Mouse (Mus musculus) embryonic stem cell, embryonic (primary cell): ENCODE results near the gene Evl.

ENCODE experiments used
- CTCF ChIA-PET, 4 experiments: fragments of 300-600 bp in 2 of 4; fragments of 350-600 bp in 2 of 4; sonication (Branson Sonifier 250); formaldehyde crosslinking; loops; one replicate each; lab custom pipeline; 2022; ENCODE audit warnings: inconsistent platforms in 2 of 4; lab: Charles Lee
- POLR2A ChIA-PET, 4 experiments: fragments of 300-600 bp in 2 of 4; fragments of 350-600 bp in 2 of 4; sonication (Branson Sonifier 250); formaldehyde crosslinking; loops; one replicate each; lab custom pipeline; 2022; ENCODE audit warnings: antibody characterized with exemption in 4 of 4, inconsistent platforms in 1 of 4; lab: Charles Lee

The Evl gene

DNA sequence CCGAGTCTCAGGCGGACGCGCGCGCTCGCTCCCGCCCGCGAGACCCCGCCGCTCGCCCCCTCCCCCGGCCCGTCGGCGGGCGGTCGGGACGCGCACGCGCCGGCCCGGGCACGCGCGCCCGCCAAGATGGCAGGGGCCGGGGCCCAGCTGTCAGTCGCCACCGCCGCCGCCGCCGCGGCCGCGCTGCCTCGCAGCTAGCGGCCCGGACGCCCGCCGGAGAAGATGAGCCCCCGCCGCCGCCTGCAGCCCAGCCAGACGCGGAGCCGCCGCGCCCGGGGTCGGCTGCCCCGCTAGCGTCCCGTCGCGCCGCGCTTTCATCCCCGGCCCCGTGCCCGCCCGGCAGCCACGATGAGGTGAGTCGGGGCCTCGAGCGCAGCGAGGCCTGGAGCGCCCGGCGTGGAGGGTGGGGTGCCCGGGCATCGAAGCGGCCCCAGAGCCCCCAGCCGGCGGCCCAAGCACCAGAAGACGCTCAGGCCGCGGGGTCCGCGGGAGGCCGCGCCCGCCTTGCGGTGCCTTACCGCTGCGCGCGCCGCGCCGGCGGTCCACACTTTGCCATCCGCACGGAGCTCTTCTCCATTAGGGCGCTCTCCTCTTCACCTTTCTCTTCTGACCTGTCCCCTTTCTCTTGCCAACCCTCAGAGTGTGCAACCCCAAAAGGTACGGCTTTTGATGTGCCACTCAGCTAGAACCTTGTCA, 489 bp downstream of the Evl start:
- CTCF ChIA-PET, result interaction anchor here (0.5 to 1.7 kb wide), 25 partner anchors 9 to 434 kb away, joined by 3 to 14 read pairs (median 4); partner anchors contain the start of gene Cyp46a1 (in 1 of the 4)

DNA sequence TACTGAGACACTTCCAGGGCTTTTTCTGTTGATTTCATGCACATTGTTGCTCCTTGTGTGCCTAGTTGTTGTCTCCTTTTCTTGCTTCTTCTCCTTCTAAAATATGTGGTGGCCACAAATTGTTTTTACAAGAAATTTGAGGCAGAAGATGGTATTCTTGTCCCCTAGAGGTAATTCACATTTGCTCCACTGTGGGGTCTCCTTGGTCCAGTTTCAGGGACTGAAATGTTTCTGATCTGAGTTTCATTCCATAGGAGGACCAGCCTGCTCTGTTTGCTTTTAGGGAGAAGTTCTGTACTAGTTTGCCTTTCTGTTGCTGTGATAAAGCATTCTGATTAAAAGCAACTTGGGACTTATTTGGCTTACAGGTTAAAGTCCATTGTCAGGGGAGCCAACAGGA, 3.7 kb downstream of the Evl start:
- ChIA-PET CTCF (no interaction called here), POLR2A (interaction anchor here in 1 of 4 experiments (1.2 kb wide), 1 partner anchor 11 kb away, joined by 3 read pairs; no protein-coding TSS in a partner anchor)

More for the DNA sequence above, 489 bp downstream of the Evl start:
- POLR2A ChIA-PET, result interaction anchor here (0.5 to 3.1 kb wide), 71 partner anchors 9 to 1693 kb away, joined by 3 to 32 read pairs (median 5); partner anchors contain the start of genes Yy1 (in 4 of the 4), Cyp46a1 (in 2 of the 4), Ccnk (in 1 of the 4) and Degs2 (in 1 of the 4)

DNA sequence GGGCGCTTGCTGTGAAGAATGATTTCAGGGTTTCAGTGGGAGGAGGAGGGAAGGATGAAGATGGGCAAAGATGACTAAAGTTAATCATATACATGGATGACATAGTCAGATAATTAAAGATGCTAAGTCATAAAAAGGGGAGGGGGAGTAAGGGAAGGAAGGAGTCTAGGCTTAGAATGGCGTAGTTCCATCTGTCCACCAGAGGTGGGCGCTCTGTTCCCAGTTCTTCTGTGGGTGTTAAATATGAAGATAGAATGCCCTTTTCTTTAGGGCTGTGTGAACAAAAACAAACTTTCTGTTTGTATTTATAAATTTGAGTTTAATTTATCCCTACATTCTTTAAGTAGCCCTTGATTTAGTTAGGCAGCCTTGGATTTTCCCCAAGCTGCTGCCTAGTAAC, 8.7 kb downstream of the Evl start:
- POLR2A ChIA-PET, result interaction anchor here in 1 of 4 experiments (1.1 to 4.5 kb wide), 2 partner anchors 8 to 19 kb away, joined by 3 to 32 read pairs; partner anchors contain the start of gene Evl
- CTCF ChIA-PET, result interaction anchor here in 2 of 4 experiments (1.8 to 2.5 kb wide), 3 partner anchors 9 to 196 kb away, joined by 5 to 7 read pairs (median 6); partner anchors contain the start of gene Evl (in 1 of the 2)

DNA sequence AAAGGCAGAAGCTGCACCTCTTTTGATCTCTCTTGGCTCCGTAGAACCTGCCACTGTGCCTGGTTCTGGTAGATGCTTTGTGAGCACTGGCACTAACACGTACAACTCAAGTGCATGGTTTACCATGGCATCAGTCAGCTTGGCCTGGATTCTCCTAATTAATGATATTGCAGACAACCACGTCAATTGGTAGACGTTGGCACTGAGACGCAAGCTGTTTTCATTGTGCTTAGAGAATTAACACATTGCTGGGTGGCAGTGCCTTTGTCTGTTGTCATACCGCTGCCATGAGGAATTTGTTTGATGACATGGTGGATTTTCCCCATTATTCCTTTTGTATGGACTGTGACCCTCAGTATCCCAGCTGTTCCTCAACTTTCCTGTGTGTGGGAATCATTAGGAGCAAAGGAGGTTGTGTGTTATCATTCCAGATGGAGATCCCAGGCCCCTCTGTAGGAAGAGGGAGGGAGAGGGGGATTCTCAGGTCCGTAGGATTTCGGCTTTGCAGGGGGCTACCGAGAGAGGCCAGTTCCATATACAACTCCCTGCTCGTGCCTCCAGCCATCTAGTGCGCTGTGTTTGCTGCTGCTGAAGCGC, 10.5 kb downstream of the Evl start:
- POLR2A ChIA-PET, result interaction anchor here in 3 of 4 experiments (0.7 to 4.5 kb wide), 8 partner anchors 10 to 201 kb away, joined by 3 to 32 read pairs (median 4); partner anchors contain the start of gene Evl (in 3 of the 3)
- CTCF ChIA-PET, result interaction anchor here in 3 of 4 experiments (0.6 to 2.5 kb wide), 10 partner anchors 10 to 194 kb away, joined by 3 to 7 read pairs (median 5); partner anchors contain the start of gene Evl (in 1 of the 3)

DNA sequence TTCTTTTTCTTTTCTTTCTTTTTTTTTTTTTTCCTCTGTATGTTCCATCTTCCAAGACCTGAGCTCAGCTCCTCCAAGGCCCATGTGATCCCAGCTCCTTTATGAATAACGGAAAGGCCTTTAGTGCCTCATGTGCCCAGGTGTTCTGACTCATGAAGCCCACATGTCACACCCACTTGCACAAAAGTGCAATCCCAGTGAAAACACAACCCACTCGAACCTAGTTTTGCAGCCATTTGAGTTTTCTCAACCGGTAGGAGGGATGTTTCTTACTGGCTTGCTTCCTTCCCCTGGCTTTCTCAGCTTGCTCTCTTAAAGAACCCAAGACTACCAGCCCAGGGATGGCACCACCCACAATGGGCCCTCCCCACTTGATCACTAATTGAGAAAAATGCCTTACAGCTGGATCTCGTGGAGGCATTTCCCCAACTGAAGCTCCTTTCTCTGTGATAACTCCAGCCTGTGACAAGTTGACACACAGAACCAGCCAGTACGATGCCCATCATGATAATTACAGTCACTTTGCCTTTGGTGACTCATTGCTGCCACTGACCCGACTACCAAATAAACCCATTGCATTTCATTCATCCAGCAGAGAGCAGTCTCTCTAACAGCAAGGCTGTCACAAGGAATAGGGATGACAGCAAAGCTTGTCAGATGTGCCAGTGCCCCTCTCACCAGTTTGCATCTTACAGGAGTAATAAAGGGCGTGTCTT, 24.8 kb downstream of the Evl start:
- CTCF ChIA-PET, result interaction anchor here in 1 of 4 experiments (0.6 kb wide), 1 partner anchor 302 kb away, joined by 3 read pairs; no protein-coding TSS in a partner anchor
- POLR2A ChIA-PET, result interaction anchor here in 2 of 4 experiments (1.1 to 1.4 kb wide), 3 partner anchors 13 to 216 kb away, joined by 3 to 5 read pairs (median 4); no protein-coding TSS in a partner anchor

DNA sequence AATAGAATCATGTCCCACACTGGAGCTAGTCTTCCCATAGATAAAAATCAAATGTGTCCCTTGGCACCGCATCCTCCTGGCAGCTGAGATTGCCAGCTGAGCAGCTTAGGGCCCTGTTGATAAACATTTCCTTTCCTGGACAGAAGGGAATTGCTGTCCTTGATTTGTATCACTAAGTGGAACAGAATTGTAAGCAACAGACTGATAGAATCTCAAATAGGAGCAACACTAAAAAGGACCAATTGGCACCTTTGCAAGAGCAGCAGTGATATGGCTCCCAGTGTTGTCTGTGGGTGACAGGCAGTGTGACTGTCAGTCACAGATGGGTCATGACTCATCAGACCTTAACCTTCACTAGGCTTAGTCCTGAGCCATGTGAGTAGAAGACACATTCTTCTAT, 29.3 kb downstream of the Evl start:
- ChIA-PET CTCF (no interaction called here), POLR2A (interaction anchor here in 1 of 4 experiments (0.6 kb wide), 1 partner anchor 16 kb away, joined by 4 read pairs; no protein-coding TSS in a partner anchor)

DNA sequence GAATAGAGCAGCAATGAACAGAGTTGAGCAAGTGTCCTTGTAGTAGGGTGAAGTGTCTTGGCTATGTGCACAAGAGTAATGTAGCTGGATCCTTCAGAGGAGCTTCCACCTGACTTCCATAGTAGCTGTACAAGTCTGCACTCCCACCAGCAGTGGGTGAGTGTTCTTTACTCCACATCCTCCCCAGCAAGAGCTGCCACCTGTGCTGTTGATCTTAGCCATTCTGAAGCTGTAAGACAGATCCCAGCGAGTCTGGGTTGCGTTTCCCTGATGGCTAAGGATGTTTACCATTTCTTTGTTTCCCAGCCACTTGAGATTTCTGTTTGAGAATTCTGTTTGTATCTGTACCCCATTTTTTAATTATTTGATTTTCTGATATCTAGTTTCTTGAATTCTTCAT, 35.6 kb downstream of the Evl start:
- POLR2A ChIA-PET, result interaction anchor here in 1 of 4 experiments (0.6 kb wide), 1 partner anchor 26 kb away, joined by 4 read pairs; no protein-coding TSS in a partner anchor
- CTCF ChIA-PET, result interaction anchor here in 1 of 4 experiments (1.1 kb wide), 1 partner anchor 23 kb away, joined by 4 read pairs; no protein-coding TSS in a partner anchor

DNA sequence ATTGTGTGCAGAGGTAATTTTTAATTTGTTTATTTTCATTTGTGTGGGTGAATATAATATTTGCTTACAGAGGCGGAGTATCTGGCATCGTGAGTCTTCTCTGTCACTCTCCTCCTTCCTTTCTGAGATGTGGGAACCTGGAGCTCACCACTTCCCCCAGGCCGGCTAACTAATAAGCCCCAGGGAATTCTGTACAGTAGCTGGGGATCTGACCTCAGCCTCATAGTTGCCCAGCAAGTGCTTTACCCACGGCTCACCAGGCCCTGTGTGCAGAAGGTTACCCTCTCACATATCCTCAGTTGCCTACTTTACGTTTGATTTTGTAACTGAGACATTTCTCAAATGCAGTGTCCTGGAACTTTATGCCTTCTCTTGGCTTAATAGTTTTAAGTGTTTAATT, 37.1 kb downstream of the Evl start:
- POLR2A ChIA-PET, result no interaction called here
- CTCF ChIA-PET, result interaction anchor here in 1 of 4 experiments (0.6 kb wide), 1 partner anchor 27 kb away, joined by 3 read pairs; no protein-coding TSS in a partner anchor

DNA sequence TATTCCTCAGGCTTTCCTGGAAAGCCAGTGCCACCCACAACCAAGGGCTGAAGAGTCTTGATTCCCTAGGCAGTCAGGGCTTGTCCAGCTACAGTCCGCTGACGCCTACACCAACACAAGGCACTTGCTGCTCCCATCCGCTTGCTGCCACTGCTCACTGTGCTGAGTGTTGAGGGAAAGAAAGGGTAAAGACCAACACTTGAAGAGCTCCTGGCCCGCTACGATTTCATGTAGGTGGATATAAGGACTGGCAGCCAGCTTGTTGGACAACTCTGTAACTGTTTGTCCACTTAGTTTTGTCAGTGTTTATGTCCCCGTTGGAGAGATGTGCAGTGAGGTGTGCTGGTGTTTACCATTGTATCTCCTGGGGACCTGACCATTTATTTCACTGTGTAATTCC, 38.3 kb downstream of the Evl start:
- ChIA-PET CTCF (interaction anchor here in 2 of 4 experiments (0.6 to 1.3 kb wide), 2 partner anchors 20 kb away, joined by 3 to 6 read pairs; no protein-coding TSS in a partner anchor), POLR2A (interaction anchor here (0.5 to 1.0 kb wide), 4 partner anchors 14 to 1252 kb away, joined by 3 to 4 read pairs (median 4); no protein-coding TSS in a partner anchor)

DNA sequence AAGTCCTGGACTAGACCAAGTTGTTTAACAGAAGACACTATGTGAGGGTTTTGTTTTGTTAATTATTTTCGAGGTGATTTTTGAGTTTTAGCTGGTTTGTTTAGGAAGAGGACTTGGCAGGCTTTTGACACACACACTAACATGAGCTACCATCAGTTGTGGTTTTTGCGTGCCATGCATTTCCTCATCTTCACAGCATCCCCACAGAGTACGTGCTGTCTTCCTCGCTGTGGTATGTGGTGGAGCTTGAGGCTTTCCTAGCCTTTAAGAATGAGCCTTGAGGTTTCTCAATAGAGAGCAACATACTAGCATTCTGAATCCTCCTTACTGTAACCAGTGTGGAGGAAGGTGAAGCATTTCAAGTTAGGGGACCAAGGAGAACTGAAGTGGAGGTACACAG, 46.3 kb downstream of the Evl start:
- ChIA-PET POLR2A (interaction anchor here in 3 of 4 experiments (0.8 to 1.5 kb wide), 6 partner anchors 11 to 293 kb away, joined by 3 read pairs; partner anchors contain the start of genes Evl (in 2 of the 3), Wars (in 1 of the 3) and Wdr25 (in 1 of the 3)), CTCF (interaction anchor here in 3 of 4 experiments (0.8 to 1.9 kb wide), 4 partner anchors 12 to 57 kb away, joined by 4 to 9 read pairs (median 6); no protein-coding TSS in a partner anchor)

DNA sequence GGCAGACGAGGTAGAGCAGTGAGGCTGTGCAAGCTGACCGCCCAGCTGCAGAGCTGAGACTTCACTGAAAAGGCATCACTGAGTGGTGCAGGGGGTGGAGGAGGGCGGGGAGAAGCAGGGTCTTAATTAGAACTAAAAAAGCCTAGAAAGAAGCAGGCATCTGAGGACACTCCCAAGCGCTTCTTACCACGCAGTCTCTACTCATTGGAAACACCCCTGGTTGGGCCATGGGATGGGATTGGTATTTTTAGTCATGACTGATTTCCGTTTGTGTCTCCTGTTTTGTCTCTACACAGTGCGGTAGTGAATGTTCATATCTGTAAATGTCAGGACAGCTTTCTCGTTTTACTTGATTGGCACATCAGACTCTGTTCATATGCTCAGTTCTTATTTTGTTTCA, 46.8 kb downstream of the Evl start:
- ChIA-PET POLR2A (interaction anchor here in 2 of 4 experiments (0.8 to 1.5 kb wide), 5 partner anchors 11 to 100 kb away, joined by 3 read pairs; partner anchors contain the start of genes Degs2 (in 1 of the 2) and Evl (in 1 of the 2)), CTCF (interaction anchor here (0.8 to 1.9 kb wide), 4 partner anchors 12 to 162 kb away, joined by 4 to 9 read pairs (median 8); no protein-coding TSS in a partner anchor)

DNA sequence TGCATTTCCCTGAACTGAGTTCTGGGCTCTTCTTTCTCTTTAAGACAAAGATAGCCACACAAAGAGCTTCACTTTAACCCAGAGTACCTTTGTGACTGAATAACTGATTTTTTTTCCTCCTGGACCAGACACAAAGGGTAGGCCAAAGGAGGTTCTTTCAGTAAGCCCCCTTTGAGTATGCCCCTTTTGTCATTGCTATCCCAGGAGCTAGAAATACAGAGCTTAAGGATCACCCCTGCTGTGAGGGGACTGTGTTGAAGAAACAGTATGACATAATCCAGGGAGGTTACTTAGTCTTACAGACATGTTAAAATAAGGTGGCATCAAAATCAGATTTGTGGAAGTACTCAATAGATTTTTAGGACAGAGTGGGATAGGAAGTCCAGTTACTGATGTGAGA, 50.0 kb downstream of the Evl start:
- ChIA-PET POLR2A (interaction anchor here in 2 of 4 experiments (1.1 to 1.5 kb wide), 7 partner anchors 9 to 154 kb away, joined by 3 to 7 read pairs (median 4); partner anchors contain the start of gene Evl (in 1 of the 2)), CTCF (interaction anchor here (0.6 to 3.1 kb wide), 7 partner anchors 8 to 1211 kb away, joined by 3 to 16 read pairs (median 5); no protein-coding TSS in a partner anchor)

DNA sequence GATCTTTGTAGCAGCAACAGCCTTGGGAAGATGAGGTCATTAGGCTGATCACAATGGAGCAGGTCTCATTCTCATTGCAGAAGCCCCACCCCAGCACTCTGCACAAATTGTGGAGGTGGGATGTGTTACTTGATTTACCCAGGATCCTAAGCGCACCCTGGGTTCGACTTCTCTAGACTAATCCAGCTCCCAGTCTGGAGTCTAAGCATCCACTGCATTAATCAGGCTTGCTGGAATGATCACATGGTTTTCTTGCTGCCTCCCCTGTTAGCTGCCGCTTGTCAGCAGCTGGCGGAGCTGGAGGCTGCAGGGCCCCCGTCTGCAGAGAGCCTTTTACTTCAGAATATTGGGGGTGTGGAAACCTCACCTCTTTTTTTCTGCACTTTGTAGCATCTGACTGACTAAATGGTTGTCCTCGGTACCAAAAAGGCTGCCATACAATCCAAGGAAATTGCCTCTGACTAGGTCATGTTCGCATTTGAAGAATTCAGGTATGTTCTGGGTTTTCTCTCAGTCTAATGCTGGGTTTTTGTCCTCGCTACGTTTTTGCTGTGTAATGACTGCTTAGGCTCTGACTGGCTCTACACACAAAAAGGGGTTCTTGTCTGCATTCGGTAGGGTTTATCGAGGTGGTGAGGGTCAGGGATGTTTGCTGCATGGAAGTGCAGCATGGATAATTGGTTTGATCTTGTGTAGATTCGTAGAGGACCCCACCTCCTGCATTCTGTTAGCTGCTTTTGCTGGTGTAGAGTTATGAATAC, 51.2 kb downstream of the Evl start:
- CTCF ChIA-PET, result interaction anchor here in 3 of 4 experiments (0.6 to 1.9 kb wide), 9 partner anchors 7 to 1212 kb away, joined by 3 to 7 read pairs (median 3); no protein-coding TSS in a partner anchor
- POLR2A ChIA-PET, result interaction anchor here in 2 of 4 experiments (1.1 to 1.6 kb wide), 9 partner anchors 9 to 180 kb away, joined by 3 to 7 read pairs (median 4); no protein-coding TSS in a partner anchor

DNA sequence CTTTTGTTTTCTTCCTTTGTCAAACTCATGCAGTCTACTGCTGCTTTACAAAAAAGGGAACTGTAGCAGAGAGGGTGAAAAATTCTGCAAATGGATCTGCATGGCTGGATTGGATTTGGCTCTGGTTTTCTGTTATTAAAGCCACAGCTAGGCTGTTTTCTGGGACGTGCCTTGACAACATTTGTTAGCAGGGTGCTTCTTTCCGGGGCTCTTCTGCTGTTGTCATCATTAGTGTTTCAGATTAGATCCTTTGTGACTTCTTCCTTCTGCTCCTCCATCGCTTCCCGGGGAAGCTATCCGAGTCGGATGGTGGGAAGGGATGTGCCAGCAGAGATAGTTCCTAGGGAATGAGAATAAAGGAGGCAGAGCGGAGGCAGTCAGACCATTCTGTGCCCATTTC, 51.8 kb downstream of the Evl start:
- ChIA-PET CTCF (interaction anchor here in 3 of 4 experiments (0.6 to 0.7 kb wide), 3 partner anchors 70 to 97 kb away, joined by 3 to 6 read pairs (median 3); no protein-coding TSS in a partner anchor), POLR2A (interaction anchor here in 2 of 4 experiments (0.6 to 1.6 kb wide), 8 partner anchors 8 to 180 kb away, joined by 3 to 6 read pairs (median 3); no protein-coding TSS in a partner anchor)

DNA sequence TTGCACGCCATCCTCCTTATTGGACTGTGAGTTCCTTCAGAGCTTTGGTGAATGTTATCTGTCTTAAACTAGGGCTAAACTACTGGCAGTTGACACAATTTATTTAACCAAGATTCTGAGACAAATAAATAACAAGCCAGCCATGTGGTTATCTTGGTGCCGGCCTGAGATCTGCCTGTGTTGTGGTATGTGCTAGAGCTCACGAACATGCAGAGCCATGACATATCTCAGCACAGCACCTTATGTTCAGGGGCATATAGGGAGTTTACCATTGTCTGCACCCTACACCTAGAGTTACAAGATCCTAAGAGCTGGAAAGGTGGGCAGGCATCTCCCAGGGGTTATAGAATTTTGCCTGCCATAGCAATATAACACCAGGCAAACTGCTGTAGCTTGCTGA, 54.9 kb downstream of the Evl start:
- POLR2A ChIA-PET, result interaction anchor here in 1 of 4 experiments (1.5 kb wide), 1 partner anchor 150 kb away, joined by 4 read pairs; no protein-coding TSS in a partner anchor
- CTCF ChIA-PET, result interaction anchor here in 1 of 4 experiments (0.6 to 0.7 kb wide), 2 partner anchors 44 to 158 kb away, joined by 3 to 4 read pairs; no protein-coding TSS in a partner anchor

DNA sequence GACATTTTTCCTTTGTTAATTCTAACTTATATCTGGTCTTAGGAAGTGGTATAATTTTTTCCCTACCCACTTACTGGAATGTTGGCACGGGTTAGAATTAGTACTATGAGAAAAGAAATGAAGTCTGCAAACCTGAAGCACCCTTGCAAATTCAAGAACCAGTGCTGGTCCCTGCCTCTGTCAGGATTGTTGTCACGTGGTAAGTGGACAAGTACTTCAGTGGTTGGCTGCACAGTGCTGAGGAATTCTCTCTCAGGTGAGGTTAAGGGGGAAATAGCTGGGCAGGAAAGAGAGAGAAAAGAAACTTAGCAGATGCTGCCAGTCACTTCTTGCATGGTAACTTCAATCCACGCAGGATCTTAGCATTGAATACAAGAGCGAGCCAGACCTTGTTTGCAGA, 55.7 kb downstream of the Evl start:
- POLR2A ChIA-PET, result interaction anchor here in 1 of 4 experiments (1.5 kb wide), 1 partner anchor 149 kb away, joined by 4 read pairs; no protein-coding TSS in a partner anchor

More for the DNA sequence above, 55.7 kb downstream of the Evl start:
- CTCF ChIA-PET, result no interaction called here
